Mouse (Mus musculus) midbrain, postnatal 0 days (tissue): ENCODE results near the gene Clk3. TPM values are rescaled to one million over a fixed set of nuclear protein-coding genes. Genes with fewer than 3 reads are reported as not detected.
"Not testable (repeated sequence)": the region's sequence is repeated elsewhere in the genome, so short reads cannot be mapped to it uniquely, and the experiment has no call there.

Source experiments
- ATAC-seq: fragments of 200-750 bp; cut with Nextera tagmentation; 2 replicates; pipeline ENCODE4 v1.8.0; 2017; ENCODE audit warnings: moderate number of reproducible peaks, mild to moderate bottlenecking, moderate TSS enrichment, moderate library complexity; ENCODE audit not compliant: low FRiP score
- DNase-seq: peaks from one replicate; pipeline ENCODE4 v3.0.0-alpha.2; 2015; ENCODE audit warnings: low spot score
- H3K27ac ChIP-seq: fragments of 300-500 bp; sonication (generic); 2 replicates; pipeline ENCODE4 v1.5.1; 2014; ENCODE audit warnings: low read depth, mild to moderate bottlenecking, low read length, mixed read lengths
- H3K27me3 ChIP-seq: fragments of 300-500 bp; sonication (generic); 2 replicates; pipeline ENCODE4 v1.6.1; 2014; ENCODE audit warnings: low read length, control low read depth, mixed read lengths; ENCODE audit not compliant: insufficient read depth
- H3K36me3 ChIP-seq: fragments of 300-500 bp; sonication (generic); 2 replicates; pipeline ENCODE4 v1.6.1; 2014; ENCODE audit warnings: low read length, control low read depth, mixed read lengths; ENCODE audit not compliant: insufficient read depth
- H3K4me1 ChIP-seq: fragments of 300-500 bp; sonication (generic); 2 replicates; pipeline ENCODE4 v1.6.1; 2014; ENCODE audit warnings: mild to moderate bottlenecking, control low read depth, antibody characterized with exemption, low read length, mixed read lengths; ENCODE audit not compliant: insufficient read depth
- H3K4me2 ChIP-seq: fragments of 300-500 bp; sonication (generic); 2 replicates; pipeline ENCODE4 v1.6.1; 2014; ENCODE audit warnings: low read depth, mild to moderate bottlenecking, low read length, mixed read lengths; ENCODE audit not compliant: poor library complexity, severe bottlenecking
- H3K4me3 ChIP-seq: fragments of 300-500 bp; sonication (generic); 2 replicates; pipeline ENCODE4 v1.5.1; 2014; ENCODE audit warnings: low read depth, mild to moderate bottlenecking, low read length, moderate library complexity
- H3K9ac ChIP-seq: fragments of 300-500 bp; sonication (generic); replicated peaks from 2 replicates; pipeline ENCODE4 v1.6.1; 2014; ENCODE audit warnings: mild to moderate bottlenecking, low read length, moderate library complexity, mixed read lengths; ENCODE audit not compliant: poor library complexity, severe bottlenecking
- H3K9me3 ChIP-seq: fragments of 300-500 bp; sonication (generic); 2 replicates; pipeline ENCODE4 v1.6.1; 2016; ENCODE audit warnings: low read length, control low read depth
- CTCF ChIP-seq: IDR thresholded peaks from 2 replicates; pipeline ENCODE4 v1.5.1; 2016; ENCODE audit warnings: antibody characterized with exemption, mild to moderate bottlenecking
- WGBS: fragments of 180-500 bp; shearing (Covaris S2); extraction: QIAGEN DNeasy Blood & Tissue Kit; methylation state at CpG from one replicate; pipeline ENCODE4 v1.1.7; 2014; 5-methylcytosine and 5-hydroxymethylcytosine counted together
- polyA plus RNA-seq: library from polyadenylated mRNA; unstranded; fragments of >200 nt; fragmentation: Nextera tagmentation; extraction: Ambion mirVana; gene quantifications from 2 replicates; pipeline ENCODE4 v1.2.1, GENCODE M21; 2015
- total RNA-seq: library from RNA; depleted of rRNA; stranded (reverse); fragments of >200 nt; gene quantifications from 2 replicates; pipeline ENCODE4 v1.2.3, GENCODE M21; 2014; rRNA removed

The Clk3 gene
- total and polyA plus RNA-seq, 2 experiments from 2014 or later: 53.4 to 83.7 TPM

DNA sequence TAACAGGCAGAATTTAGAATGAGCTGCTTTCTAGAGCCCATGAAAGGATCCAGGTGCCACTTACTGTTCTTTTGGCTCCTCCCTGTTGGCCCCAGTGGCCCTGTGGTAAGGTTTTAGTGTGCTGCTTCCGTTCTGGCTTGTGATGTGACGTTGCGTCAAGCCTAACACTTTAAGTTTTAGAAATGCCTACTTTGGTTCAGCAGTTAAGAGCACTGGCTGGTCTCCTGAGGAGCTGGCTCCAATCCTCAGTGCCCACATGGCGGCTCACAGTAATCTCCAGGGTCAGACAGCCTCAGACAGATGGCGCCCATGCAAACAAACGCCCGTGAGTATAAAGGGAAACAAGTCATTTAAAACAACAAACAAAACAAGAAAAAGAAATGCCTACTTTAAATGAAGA lies 47.3 kb downstream of the Clk3 start:
- no peak for TF ChIP-seq CTCF

DNA sequence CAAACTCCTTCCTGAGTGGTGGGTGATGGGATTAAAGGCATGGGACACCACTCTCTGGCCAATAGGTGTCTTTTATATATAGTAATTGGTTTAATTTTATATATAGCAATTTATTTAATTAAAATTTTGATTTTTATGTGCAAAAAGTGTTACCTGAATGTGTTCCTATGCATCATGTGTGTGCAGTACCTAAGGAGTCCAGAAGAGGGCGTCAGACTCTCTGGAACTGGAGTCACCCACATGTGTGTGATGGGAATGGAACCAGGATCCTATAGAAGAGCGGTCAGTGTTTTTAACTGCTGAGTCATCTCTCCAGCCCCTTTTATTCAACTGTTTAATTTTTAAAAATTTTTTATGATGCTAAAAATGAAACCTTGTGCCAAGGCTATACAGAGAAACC lies 53.5 kb downstream of the Clk3 start:
- Histone ChIP-seq H3K4me2 (no peak overlapping the region), H3K4me1 (no peaks in the 10 kb centered on the region), H3K27ac (no peak overlapping the region), H3K27me3 (no peaks in the 10 kb centered on the region), H3K4me3 (no peak overlapping the region), H3K9me3 (no peaks in the 10 kb centered on the region), H3K36me3 (peaks cover 15% of the 10 kb centered on the region; the same call in 1 of the 2 replicates), H3K9ac (no peak overlapping the region)
- 77% methylated on average over 2 of the region's 2 CpGs for WGBS
- no peak for ATAC-seq
- DNase-seq: no peak
- TF ChIP-seq CTCF: peak; percentile 53

More for the DNA sequence above, 47.3 kb downstream of the Clk3 start:
- Histone ChIP-seq H3K9ac (no peak overlapping the region), H3K27me3 (no peaks in the 10 kb centered on the region), H3K36me3 (peaks cover 27% of the 10 kb centered on the region), H3K27ac (no peak overlapping the region), H3K4me2 (no peak overlapping the region), H3K4me3 (no peak overlapping the region), H3K4me1 (no peaks in the 10 kb centered on the region), H3K9me3 (no peaks in the 10 kb centered on the region)
- DNase-seq (no peak), ATAC-seq (no peak)
- 79% methylated on average over 7 of the region's 7 CpGs for WGBS

DNA sequence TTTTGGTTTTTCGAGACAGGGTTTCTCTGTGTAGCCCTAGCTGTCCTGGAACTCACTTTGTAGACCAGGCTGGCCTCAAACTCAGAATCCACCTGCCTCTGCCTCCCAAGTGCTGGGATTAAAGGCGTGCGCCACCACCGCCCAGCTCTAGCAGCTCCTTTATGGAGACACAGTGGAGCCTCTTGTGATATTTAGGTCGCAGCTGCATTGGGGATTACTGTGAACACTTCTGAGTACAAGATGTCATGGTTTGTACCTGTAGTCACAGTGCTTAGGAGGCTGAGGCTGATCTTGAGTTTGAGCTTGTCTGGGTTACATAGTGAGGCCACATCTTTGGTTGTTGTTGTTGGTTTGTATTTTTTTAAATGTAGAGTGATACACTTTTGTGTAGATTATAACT lies 55.4 kb downstream of the Clk3 start:
- not testable (repeated sequence) for H3K27ac ChIP-seq, ATAC-seq, H3K9ac ChIP-seq, H3K9me3 ChIP-seq, H3K36me3 ChIP-seq, DNase-seq, H3K4me1 ChIP-seq, H3K4me3 ChIP-seq, H3K4me2 ChIP-seq, H3K27me3 ChIP-seq
- 95% methylated on average over 4 of the region's 5 CpGs for WGBS

DNA sequence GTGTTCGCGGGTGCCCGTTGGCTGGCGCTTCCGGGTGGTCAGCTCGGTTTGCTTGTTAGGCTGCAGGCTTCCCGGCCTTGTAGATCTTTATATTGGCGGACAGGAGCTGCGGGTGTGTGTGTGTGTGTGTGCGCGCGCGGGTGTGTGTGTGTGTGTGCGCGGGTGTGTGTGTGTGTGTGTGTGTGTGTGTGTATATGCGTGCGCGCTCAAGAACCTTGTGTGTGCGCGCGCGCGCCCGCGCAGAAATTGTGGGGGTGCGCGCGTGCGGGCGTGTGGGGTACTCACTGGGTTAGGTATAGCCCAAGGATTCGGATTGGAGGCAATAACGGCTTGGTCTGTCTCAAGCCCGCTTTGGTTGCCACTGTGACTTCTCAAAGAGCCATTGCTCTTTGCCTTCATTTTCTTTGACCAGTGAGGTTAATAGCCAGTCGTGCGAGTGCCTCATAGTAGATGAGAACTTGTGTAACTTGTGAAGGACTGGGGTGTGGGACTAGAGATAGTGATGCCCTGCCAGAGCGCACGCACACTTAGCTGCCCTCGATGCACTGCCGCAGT lies 56.9 kb downstream of the Clk3 start:
- peak overlapping the region; percentile 81 for H3K4me3 ChIP-seq
- H3K4me2 ChIP-seq: peak overlapping the region; percentile 71
- H3K4me1 ChIP-seq: no peaks in the 10 kb centered on the region
- DNase-seq (peak; percentile 54), ATAC-seq (peak; percentile 71)
- WGBS: 6% methylated on average over 34 of the region's 39 CpGs
- TF ChIP-seq CTCF: no peak
- H3K27me3 ChIP-seq: no peaks in the 10 kb centered on the region
- no peaks in the 10 kb centered on the region for H3K9me3 ChIP-seq
- H3K9ac ChIP-seq: peak overlapping the region; percentile 95
- no peaks in the 10 kb centered on the region for H3K36me3 ChIP-seq
- H3K27ac ChIP-seq: peak overlapping the region; percentile 81

DNA sequence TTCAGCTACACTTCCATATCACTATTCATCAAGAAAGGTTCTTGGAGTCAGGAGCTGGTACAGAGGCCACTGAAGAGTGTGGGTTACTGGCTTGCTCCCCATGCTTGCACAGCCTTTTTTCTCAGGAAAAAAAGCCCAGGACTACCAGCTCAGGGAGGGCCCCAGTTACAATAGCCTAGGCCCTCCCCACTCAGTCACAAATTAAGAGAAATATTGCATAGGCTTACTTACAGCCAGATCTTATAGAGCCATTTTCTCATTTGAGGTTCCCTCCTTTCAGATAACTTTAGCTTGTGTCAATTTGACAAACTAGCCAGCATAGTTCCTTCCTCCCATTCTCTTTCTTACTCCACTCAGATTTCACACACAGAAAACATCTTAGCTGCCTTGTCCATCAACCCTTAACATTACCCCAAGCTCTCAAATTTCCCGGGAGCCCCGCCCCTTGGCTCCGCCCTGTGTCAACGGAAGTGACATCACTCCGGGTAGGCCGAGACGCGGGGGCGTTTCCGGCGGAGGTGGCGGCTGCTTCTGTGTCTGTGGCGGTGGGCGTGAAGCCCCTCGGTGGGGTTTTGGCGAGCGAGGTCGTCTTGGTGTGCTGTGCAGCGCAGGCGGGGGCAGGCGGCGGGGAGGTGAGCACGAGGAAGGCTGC lies 57.5 kb downstream of the Clk3 start, which contains the start of gene Edc3:
TSS of gene Edc3 (plus strand) at position 473 of the 652 bp plus-strand sequence.
- Histone ChIP-seq H3K4me1 (no peaks in the 10 kb centered on the region), H3K9me3 (no peaks in the 10 kb centered on the region), H3K36me3 (no peaks in the 10 kb centered on the region), H3K9ac (peak within 1 kb of the TSS; percentile 95), H3K4me2 (peak within 1 kb of the TSS; percentile 71), H3K27me3 (no peaks in the 10 kb centered on the region), H3K27ac (peak within 1 kb of the TSS; percentile 81), H3K4me3 (peak within 1 kb of the TSS; percentile 81)
- no peak for TF ChIP-seq CTCF
- DNase-seq: peak; percentile 89
- peak; percentile 93 for ATAC-seq
- WGBS: under 1% methylated on average over 23 of the region's 23 CpGs

DNA sequence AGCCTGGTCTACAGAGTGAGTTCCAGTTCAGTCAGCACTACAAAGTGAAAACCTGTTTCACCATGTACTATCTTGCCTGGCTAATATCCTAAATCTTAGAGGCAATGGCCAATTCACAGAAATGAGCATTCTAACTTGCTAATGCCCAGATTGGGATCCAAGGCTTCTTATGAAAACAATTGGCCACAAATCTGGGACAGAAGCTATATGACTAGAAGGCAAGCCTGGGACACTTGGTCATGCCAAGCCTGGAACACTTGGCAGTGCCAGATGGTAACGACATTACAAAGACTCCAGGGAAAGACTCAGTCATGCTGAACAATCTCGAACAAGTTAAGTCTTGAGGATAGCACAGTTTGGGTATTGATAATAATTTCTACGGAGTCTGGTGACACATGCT lies 59.2 kb downstream of the Clk3 start:
- no peak overlapping the region for H3K9ac ChIP-seq
- no peak for TF ChIP-seq CTCF
- H3K27ac ChIP-seq: no peak overlapping the region
- no peaks in the 10 kb centered on the region for H3K4me1 ChIP-seq
- no peak overlapping the region for H3K4me2 ChIP-seq
- ATAC-seq (no peak), DNase-seq (no peak)
- no peaks in the 10 kb centered on the region for H3K9me3 ChIP-seq
- H3K36me3 ChIP-seq: no peaks in the 10 kb centered on the region
- 90% methylated on average over 3 of the region's 3 CpGs for WGBS
- no peak overlapping the region for H3K4me3 ChIP-seq
- H3K27me3 ChIP-seq: no peaks in the 10 kb centered on the region

Other genes with a start within 250 kb of the Clk3 start
- 250 and 266 TPM in 2 replicates for gene Cox5a, start 244.6 kb downstream of the Clk3 start, total RNA-seq
- gene Cox5a, start 244.6 kb downstream of the Clk3 start, polyA plus RNA-seq: 1,115 and 1,120 TPM in 2 replicates
- 20.6 and 29.7 TPM in 2 replicates for gene Fam219b, start 228.3 kb downstream of the Clk3 start, total RNA-seq
- 24.8 and 25.6 TPM in 2 replicates for gene Fam219b, start 228.3 kb downstream of the Clk3 start, polyA plus RNA-seq
- 60.5 and 71.9 TPM in 2 replicates for gene Mpi, start 213.1 kb downstream of the Clk3 start, total RNA-seq
- 57.2 and 61.2 TPM in 2 replicates for gene Mpi, start 213.1 kb downstream of the Clk3 start, polyA plus RNA-seq
- gene Scamp2, start 204.9 kb downstream of the Clk3 start, total RNA-seq: 34.5 and 47.4 TPM in 2 replicates
- gene Scamp2, start 204.9 kb downstream of the Clk3 start, polyA plus RNA-seq: 41.1 and 41.2 TPM in 2 replicates
- 18.9 and 23.3 TPM in 2 replicates for gene Ulk3, start 176.4 kb downstream of the Clk3 start, total RNA-seq
- gene Ulk3, start 176.4 kb downstream of the Clk3 start, polyA plus RNA-seq: 17.4 and 19.9 TPM in 2 replicates
- gene Cplx3, start 159.6 kb downstream of the Clk3 start, total RNA-seq: 0.09 TPM in 1 of 2 replicates, not detected in the other
- 1.9 and 2.2 TPM in 2 replicates for gene Cplx3, start 159.6 kb downstream of the Clk3 start, polyA plus RNA-seq
- gene Lman1l, start 145.1 kb downstream of the Clk3 start, total RNA-seq: not detected in 2 replicates
- 0.10 TPM in 1 of 2 replicates, not detected in the other for gene Lman1l, start 145.1 kb downstream of the Clk3 start, polyA plus RNA-seq
- gene Csk, start 112.2 kb downstream of the Clk3 start, total RNA-seq: 133 and 152 TPM in 2 replicates
- 42.4 and 45.5 TPM in 2 replicates for gene Csk, start 112.2 kb downstream of the Clk3 start, polyA plus RNA-seq
- gene Cyp1a2, start 82.2 kb downstream of the Clk3 start, total RNA-seq: not detected in 2 replicates
- not detected in 2 replicates for gene Cyp1a2, start 82.2 kb downstream of the Clk3 start, polyA plus RNA-seq
- 0.28 TPM in 1 of 2 replicates, not detected in the other for gene Cyp1a1, start 77.9 kb downstream of the Clk3 start, total RNA-seq
- 0.09 TPM in 2 replicates for gene Cyp1a1, start 77.9 kb downstream of the Clk3 start, polyA plus RNA-seq
- gene Edc3, start 57.3 kb downstream of the Clk3 start, total RNA-seq: 10.6 and 11.9 TPM in 2 replicates
- 27.3 and 27.8 TPM in 2 replicates for gene Edc3, start 57.3 kb downstream of the Clk3 start, polyA plus RNA-seq
- 4.9 and 5.3 TPM in 2 replicates for gene Arid3b, start 70.9 kb upstream of the Clk3 start, total RNA-seq
- gene Arid3b, start 70.9 kb upstream of the Clk3 start, polyA plus RNA-seq: 3.7 and 4.6 TPM in 2 replicates
- gene Ubl7, start 145.1 kb upstream of the Clk3 start, total RNA-seq: 103 and 132 TPM in 2 replicates
- 161 and 169 TPM in 2 replicates for gene Ubl7, start 145.1 kb upstream of the Clk3 start, polyA plus RNA-seq
- 42.3 and 49.5 TPM in 2 replicates for gene Sema7a, start 174.3 kb upstream of the Clk3 start, total RNA-seq
- 3.2 and 3.6 TPM in 2 replicates for gene Sema7a, start 174.3 kb upstream of the Clk3 start, polyA plus RNA-seq
- gene Cyp11a1, start 240.6 kb upstream of the Clk3 start, total RNA-seq: 0.22 and 1.3 TPM in 2 replicates
- gene Cyp11a1, start 240.6 kb upstream of the Clk3 start, polyA plus RNA-seq: 1.3 and 1.5 TPM in 2 replicates